17 mouse cellular contexts compared by ENCODE assay signal in the genomic region with DNA sequence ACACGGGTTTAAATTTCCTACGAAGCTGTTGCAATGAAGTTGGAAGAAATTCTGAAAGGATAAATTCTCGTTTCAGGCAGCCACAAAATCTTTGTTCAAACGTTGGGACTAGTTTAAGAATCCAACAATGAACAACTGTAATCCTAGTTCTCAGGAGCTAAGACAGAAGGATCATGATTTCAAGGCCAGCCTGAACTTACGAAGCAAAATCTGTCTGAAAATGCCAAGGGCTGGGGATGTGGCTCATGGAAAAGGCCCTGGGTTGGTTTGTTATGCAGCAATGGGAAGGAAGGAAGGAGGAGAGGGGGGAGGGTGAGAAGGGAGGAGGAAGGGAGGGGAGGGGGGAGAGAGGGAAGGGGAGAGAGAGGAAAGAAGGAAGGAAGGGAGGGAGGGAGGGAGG. TPM values are rescaled to one million over a fixed set of nuclear protein-coding genes. Genes with fewer than 3 reads are reported as not detected.
DNase-seq lines count a peak whose midpoint lies in the region; ATAC-seq lines count a peak whose summit lies in the region.
"Had no signal": no experiment of that assay in that cellular context is flagged by ENCODE, and none has a peak within 500 bp of the region (broad histone marks: within the 10 kb centered on the region; RNA-seq: fewer than 3 reads in every experiment).

No protein-coding gene starts in this region.

- H3K27ac ChIP-seq in liver, embryonic 12.5 days, result no peak overlapping the region
- H3K27ac ChIP-seq: embryonic facial prominence, embryonic 10.5 days; embryonic facial prominence, embryonic 12.5 days; forebrain, embryonic 13.5 days; forebrain, embryonic 15.5 days had no signal

- H3K4me3 ChIP-seq in liver, embryonic 12.5 days, result no peak overlapping the region
- H3K4me3 ChIP-seq: embryonic facial prominence, embryonic 10.5 days; embryonic facial prominence, embryonic 12.5 days; forebrain, embryonic 13.5 days; forebrain, embryonic 15.5 days had no signal

- no peaks in the 10 kb centered on the region for H3K4me1 ChIP-seq in liver, embryonic 12.5 days
- H3K4me1 ChIP-seq: embryonic facial prominence, embryonic 10.5 days; embryonic facial prominence, embryonic 12.5 days; forebrain, embryonic 13.5 days; forebrain, embryonic 15.5 days had no signal

- no peaks in the 10 kb centered on the region for H3K9me3 ChIP-seq in liver, embryonic 12.5 days (replicated peaks)
- H3K9me3 ChIP-seq: embryonic facial prominence, embryonic 10.5 days; embryonic facial prominence, embryonic 12.5 days; forebrain, embryonic 13.5 days; forebrain, embryonic 15.5 days had no signal

- DNase-seq in adrenal gland, adult 2 months, result peak; percentile 54
- no peak for DNase-seq in adrenal gland, postnatal 4 days (ENCODE audit: low spot score in 2 of 2)
- DNase-seq in lung, postnatal 10 days, result peak; percentile 11
- DNase-seq in lung, postnatal 36 days, result no peak
- peak; percentile 9 for DNase-seq in adrenal gland, postnatal 14 days
- DNase-seq in frontal cortex, postnatal 10 days (ENCODE audit: low spot score in 2 of 2), result no peak
- DNase-seq: cerebellum, adult 11-12 months; cerebellum, adult 2 months; cerebellum, adult 9-10 months; cerebellum, postnatal 10 days; cerebellum, postnatal 25 days; forebrain, postnatal 0 days had no signal

- WGBS in liver, embryonic 12.5 days (ENCODE audit: insufficient replicate concordance), result 73% methylated on average over 5 of the region's 5 CpGs

- no peak overlapping the region for H3K4me2 ChIP-seq in liver, embryonic 12.5 days
- H3K4me2 ChIP-seq: embryonic facial prominence, embryonic 12.5 days; forebrain, embryonic 13.5 days; forebrain, embryonic 15.5 days had no signal

- no peaks in the 10 kb centered on the region for H3K27me3 ChIP-seq in liver, embryonic 12.5 days (replicated peaks)
- H3K27me3 ChIP-seq: embryonic facial prominence, embryonic 12.5 days; forebrain, embryonic 13.5 days; forebrain, embryonic 15.5 days had no signal

- no peak for ATAC-seq in liver, embryonic 12.5 days
- ATAC-seq: forebrain, embryonic 13.5 days; forebrain, embryonic 15.5 days; forebrain, postnatal 0 days had no signal

- peaks cover 71% of the 10 kb centered on the region for H3K36me3 ChIP-seq in liver, embryonic 12.5 days

- no peak overlapping the region for H3K9ac ChIP-seq in liver, embryonic 12.5 days
- H3K9ac ChIP-seq: embryonic facial prominence, embryonic 12.5 days; forebrain, embryonic 13.5 days; forebrain, embryonic 15.5 days; forebrain, postnatal 0 days had no signal

RNA-seq across cellular contexts. Expression of gene Ipo8, which starts 14.5 kb away (rescaled TPM):
- total RNA-seq in adrenal gland, adult 2 months (2021), result 10 to 100 TPM; 42.1 to 46.8 TPM
- polyA plus RNA-seq in adrenal gland, adult 2 months (2012; rRNA removed), result 7.2 and 8.1 TPM in 2 replicates
- 10 to 100 TPM; 34.3 to 39.5 TPM for total RNA-seq in adrenal gland, postnatal 4 days (2021)
- 34.1 and 36.4 TPM in 2 replicates for total RNA-seq in adrenal gland, postnatal 14 days (2021)
- 13.0 and 14.7 TPM in 2 replicates for polyA plus RNA-seq in liver, embryonic 12.5 days (2016; fragmentation: Nextera tagmentation; extraction: Ambion mirVana)

Comparison
In these comparisons a context has a peak if more than half of its experiments do, and no peak if none do; other contexts are left out.
1. DNase-seq: peak in adrenal gland, adult 2 months (single experiment), lung, postnatal 10 days (single experiment) and adrenal gland, postnatal 14 days (single experiment); none in adrenal gland, postnatal 4 days (0 of 2), lung, postnatal 36 days (single experiment) and frontal cortex, postnatal 10 days (0 of 2).